Mouse (Mus musculus): ENCODE measurements around the gene Zglp1. TPM values are rescaled to one million over a fixed set of nuclear protein-coding genes. Genes with fewer than 3 reads are reported as not detected.
A peak's percentile ranks its signal among the peaks of the same experiment; 100 is the strongest.

The Zglp1 gene
- polyA plus RNA-seq, 1 experiment: 0.80 TPM

DNA sequence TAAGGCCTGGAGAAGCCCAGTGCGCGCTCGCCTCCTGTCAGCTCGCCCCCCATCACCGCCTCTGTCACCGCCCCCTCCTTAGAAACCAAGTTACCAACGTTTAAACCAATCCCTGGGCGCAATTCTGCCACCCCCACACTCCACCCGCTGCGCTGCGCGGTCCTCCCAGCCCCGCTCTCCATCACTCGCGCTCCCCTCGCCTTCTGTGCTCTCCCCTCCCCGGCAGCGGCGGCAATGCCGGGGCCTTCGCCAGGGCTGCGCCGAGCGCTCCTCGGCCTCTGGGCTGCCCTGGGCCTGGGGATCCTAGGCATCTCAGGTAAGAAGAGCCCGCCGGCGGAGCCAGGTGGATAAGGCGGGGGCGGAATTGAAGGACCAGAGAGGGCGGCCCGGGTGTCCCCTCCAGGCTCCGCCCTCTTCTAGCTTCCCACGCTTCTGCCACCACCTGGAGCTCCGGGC lies 35.0 kb downstream of the Zglp1 start, which contains the start of gene Icam5:
Icam5 (plus strand) TSS at position 178 of the 456 bp plus-strand sequence.
- Histone ChIP-seq H3K36me3 (ENCODE audit: control insufficient read depth, insufficient read depth, low read length) (no peaks in the 10 kb centered on the region), H3K4me3 (ENCODE audit: low read depth, low read length) (peak within 1 kb of the TSS; percentile 71), H3K27ac (ENCODE audit: insufficient read depth, low read depth, low read length) (peak within 1 kb of the TSS; percentile 77), H3K27me3 (ENCODE audit: control insufficient read depth, insufficient read depth, low read length) (peaks cover 38% of the 10 kb centered on the region), H3K4me1 (ENCODE audit: control insufficient read depth, insufficient read depth, insufficient read length, low read length) (peaks cover 27% of the 10 kb centered on the region)
- no peak for TF ChIP-seq POLR2A (IDR thresholded peaks at IDR 0.05; ENCODE audit: low read depth, low read length)
- no peak for TF ChIP-seq CTCF (IDR thresholded peaks at IDR 0.05; ENCODE audit: extremely low read depth, insufficient read length, insufficient replicate concordance, low read depth, low read length)
- 1% methylated on average over 35 of the region's 35 CpGs for WGBS

DNA sequence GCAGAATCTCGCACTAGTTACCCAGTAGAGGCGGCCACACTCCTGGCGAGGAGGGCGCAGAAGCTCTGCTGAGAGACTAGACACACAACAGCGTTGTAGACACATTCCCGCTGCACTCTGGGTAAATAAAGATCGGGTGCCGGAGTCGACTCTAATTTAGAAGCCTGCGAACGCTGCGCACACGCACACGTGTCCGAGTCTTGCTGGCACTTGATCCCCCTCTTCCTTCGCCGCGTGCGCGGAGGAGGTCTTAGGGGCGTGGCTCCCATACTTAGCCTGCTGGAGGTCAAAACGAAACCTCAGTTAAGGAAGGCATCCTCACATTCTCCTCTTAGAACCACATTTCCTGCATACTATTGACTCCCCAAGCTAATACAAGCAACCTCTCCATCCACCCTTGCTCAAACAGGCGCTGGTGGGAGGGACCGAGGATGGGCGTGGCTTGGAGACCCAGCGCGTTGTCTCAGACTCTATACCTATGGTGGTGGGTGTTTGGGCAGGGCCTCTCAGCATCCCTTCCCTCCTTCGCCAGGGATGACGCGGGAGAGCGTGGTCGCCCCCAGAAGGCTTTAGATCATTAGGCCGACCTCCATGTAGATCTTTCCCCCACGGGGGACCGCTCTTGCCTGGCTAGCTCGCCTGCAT lies 35.5 kb downstream of the Zglp1 start:
- TF ChIP-seq CTCF (IDR thresholded peaks at IDR 0.05; ENCODE audit: extremely low read depth, insufficient read length, insufficient replicate concordance, low read depth, low read length): no peak
- no peak for TF ChIP-seq POLR2A (IDR thresholded peaks at IDR 0.05; ENCODE audit: low read depth, low read length)
- no peaks in the 10 kb centered on the region for H3K36me3 ChIP-seq (ENCODE audit: control insufficient read depth, insufficient read depth, low read length)
- peaks cover 32% of the 10 kb centered on the region for H3K27me3 ChIP-seq (ENCODE audit: control insufficient read depth, insufficient read depth, low read length)
- H3K27ac ChIP-seq (ENCODE audit: insufficient read depth, low read depth, low read length): peak overlapping the region; percentile 77
- peak overlapping the region; percentile 64 for H3K4me3 ChIP-seq (ENCODE audit: low read depth, low read length)
- under 1% methylated on average over 36 of the region's 36 CpGs for WGBS
- peaks cover 27% of the 10 kb centered on the region for H3K4me1 ChIP-seq (ENCODE audit: control insufficient read depth, insufficient read depth, insufficient read length, low read length)

DNA sequence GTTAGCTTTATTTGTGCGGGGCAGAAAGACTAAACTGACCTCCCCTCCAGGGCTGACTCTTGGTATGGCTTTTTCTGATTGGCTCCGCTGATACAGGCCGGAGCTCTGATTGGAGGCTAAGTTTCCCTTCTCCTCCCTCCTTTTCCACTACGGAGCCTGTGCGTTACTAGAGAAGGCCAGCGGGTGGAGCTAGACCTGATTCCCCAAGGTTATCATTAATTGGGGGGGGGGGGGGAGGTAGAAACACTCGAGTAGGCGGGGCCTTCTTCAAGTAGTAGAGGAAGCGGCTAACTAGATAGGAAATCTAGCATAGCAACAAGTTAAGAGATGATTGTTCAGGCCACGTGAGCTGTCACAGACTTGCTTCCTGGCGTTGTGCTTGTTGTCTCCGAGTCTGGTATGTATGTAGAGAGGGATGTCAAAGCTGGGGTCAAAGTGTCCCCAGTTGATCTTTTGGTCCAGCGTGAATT lies 36.1 kb downstream of the Zglp1 start:
- Histone ChIP-seq H3K27ac (ENCODE audit: insufficient read depth, low read depth, low read length) (peak overlapping the region; percentile 77), H3K4me1 (ENCODE audit: control insufficient read depth, insufficient read depth, insufficient read length, low read length) (peaks cover 27% of the 10 kb centered on the region), H3K4me3 (ENCODE audit: low read depth, low read length) (peak overlapping the region; percentile 64), H3K36me3 (ENCODE audit: control insufficient read depth, insufficient read depth, low read length) (no peaks in the 10 kb centered on the region), H3K27me3 (ENCODE audit: control insufficient read depth, insufficient read depth, low read length) (peaks cover 27% of the 10 kb centered on the region)
- WGBS: under 1% methylated on average over 13 of the region's 13 CpGs
- TF ChIP-seq CTCF (IDR thresholded peaks at IDR 0.05; ENCODE audit: extremely low read depth, insufficient read length, insufficient replicate concordance, low read depth, low read length): peak; percentile 70; the same call in 1 of the 2 replicates
- no peak for TF ChIP-seq POLR2A (IDR thresholded peaks at IDR 0.05; ENCODE audit: low read depth, low read length)

DNA sequence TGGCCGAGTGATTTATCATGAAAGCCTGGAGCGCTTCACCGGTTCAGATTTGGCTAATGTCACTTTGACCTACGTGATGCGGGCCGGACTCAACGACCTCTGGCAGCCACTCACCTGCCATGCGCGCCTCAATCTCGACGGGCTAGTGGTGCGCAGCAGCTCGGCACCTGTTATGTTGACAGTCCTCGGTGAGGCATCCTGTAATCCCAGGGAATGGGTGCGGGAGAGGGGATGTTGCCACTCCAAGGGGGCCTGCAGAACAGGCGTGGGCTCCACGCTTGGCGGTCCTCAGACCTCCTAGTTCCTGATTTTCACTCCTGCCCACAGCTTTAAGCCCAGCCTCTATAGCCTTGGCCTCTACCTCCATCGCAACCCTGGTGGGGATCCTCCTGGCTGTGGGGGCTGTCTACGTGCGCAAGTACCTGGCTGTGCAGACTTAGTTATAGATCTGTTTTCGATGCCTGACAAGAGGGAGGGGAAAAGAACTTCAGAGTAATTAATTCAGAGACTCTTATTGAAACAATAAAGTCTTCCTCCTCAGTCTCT lies 36.8 kb downstream of the Zglp1 start:
- Histone ChIP-seq H3K4me3 (ENCODE audit: low read depth, low read length) (peak overlapping the region; percentile 58), H3K27ac (ENCODE audit: insufficient read depth, low read depth, low read length) (no peak overlapping the region), H3K27me3 (ENCODE audit: control insufficient read depth, insufficient read depth, low read length) (peaks cover 20% of the 10 kb centered on the region), H3K4me1 (ENCODE audit: control insufficient read depth, insufficient read depth, insufficient read length, low read length) (peaks cover 27% of the 10 kb centered on the region), H3K36me3 (ENCODE audit: control insufficient read depth, insufficient read depth, low read length) (no peaks in the 10 kb centered on the region)
- no peak for TF ChIP-seq CTCF (IDR thresholded peaks at IDR 0.05; ENCODE audit: extremely low read depth, insufficient read length, insufficient replicate concordance, low read depth, low read length)
- TF ChIP-seq POLR2A (IDR thresholded peaks at IDR 0.05; ENCODE audit: low read depth, low read length): no peak
- WGBS: 18% methylated on average over 22 of the region's 22 CpGs

DNA sequence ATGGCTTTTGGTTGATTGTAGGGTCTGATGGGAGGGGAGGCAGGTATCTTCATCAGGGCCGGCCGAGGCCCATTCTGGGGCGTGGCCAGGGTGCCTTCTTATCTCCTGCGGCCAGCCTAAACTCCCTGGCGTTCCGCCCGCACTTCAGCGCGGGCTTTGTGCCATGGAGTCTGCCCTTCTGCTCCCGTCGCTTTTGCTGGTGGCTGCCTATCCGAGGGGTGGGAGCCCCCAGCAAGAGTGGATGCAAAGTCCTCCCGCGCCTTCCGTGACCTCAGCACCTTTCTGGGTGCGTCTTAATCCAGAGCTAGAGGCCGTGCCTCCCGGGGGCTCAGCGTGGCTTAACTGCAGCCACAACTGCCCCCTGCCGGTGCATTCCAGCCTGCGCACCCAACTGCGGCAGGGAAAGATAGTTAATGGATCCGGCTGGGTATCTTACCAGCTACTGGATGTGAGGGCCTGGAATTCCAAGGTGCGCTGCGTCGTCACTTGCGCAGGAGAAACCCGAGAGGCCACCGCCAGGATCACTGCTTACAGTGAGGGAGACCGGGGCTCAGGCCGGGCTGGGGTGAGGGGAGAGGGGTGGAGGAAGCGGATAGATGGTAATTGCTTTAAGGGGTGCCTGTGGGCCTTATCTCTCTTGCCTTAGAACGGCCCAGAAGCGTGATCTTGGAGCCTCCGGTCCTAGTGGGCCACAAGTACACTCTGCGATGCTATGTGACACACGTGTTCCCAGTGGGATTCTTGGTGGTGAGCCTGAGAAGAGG lies 37.4 kb downstream of the Zglp1 start, which contains the start of gene Icam4:
Icam4 (plus strand) TSS at position 83 of the 764 bp plus-strand sequence.
- TF ChIP-seq POLR2A (IDR thresholded peaks at IDR 0.05; ENCODE audit: low read depth, low read length): no peak
- peak; percentile 74 for TF ChIP-seq CTCF (IDR thresholded peaks at IDR 0.05; ENCODE audit: extremely low read depth, insufficient read length, insufficient replicate concordance, low read depth, low read length)
- Histone ChIP-seq H3K36me3 (ENCODE audit: control insufficient read depth, insufficient read depth, low read length) (no peaks in the 10 kb centered on the region), H3K4me3 (ENCODE audit: low read depth, low read length) (peak within 1 kb of the TSS; percentile 58), H3K27me3 (ENCODE audit: control insufficient read depth, insufficient read depth, low read length) (peaks cover 13% of the 10 kb centered on the region), H3K27ac (ENCODE audit: insufficient read depth, low read depth, low read length) (no peak within 1 kb of the TSS), H3K4me1 (ENCODE audit: control insufficient read depth, insufficient read depth, insufficient read length, low read length) (peaks cover 27% of the 10 kb centered on the region)
- 2% methylated on average over 37 of the region's 37 CpGs for WGBS

DNA sequence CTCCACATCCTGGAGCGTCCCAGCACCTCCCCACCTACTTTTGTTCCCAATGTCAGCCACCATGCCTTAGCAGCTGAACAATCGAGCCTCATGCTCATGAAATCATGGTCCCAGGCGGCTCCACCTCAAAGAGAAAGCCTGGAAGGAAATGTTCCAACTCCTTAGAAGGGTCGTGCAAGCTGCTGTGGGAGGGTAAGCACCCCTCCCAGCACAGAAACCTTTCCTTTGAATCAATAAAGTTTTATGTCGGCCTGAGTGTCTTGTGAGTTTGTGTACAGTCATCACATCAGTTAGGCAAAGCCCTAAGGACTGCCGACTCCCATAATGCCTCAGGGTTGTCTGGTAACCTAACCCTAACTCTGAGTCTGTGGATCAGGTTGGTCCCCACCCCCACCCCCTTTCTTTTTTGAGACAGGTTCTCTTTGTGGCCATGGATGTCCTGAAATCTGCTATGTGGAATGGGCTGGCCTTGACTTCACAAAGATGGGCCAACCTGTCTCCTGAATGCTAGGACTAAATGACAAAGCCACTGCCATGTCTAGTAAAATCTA lies 38.3 kb downstream of the Zglp1 start:
- 70% methylated on average over 6 of the region's 6 CpGs for WGBS

More for the DNA sequence above, 38.3 kb downstream of the Zglp1 start:
- H3K4me3 ChIP-seq (ENCODE audit: low read depth, low read length): no peak overlapping the region
- H3K36me3 ChIP-seq (ENCODE audit: control insufficient read depth, insufficient read depth, low read length): no peaks in the 10 kb centered on the region
- TF ChIP-seq POLR2A (IDR thresholded peaks at IDR 0.05; ENCODE audit: low read depth, low read length): no peak
- no peak for TF ChIP-seq CTCF (IDR thresholded peaks at IDR 0.05; ENCODE audit: extremely low read depth, insufficient read length, insufficient replicate concordance, low read depth, low read length)
- H3K4me1 ChIP-seq (ENCODE audit: control insufficient read depth, insufficient read depth, insufficient read length, low read length): peaks cover 25% of the 10 kb centered on the region
- peaks cover 9% of the 10 kb centered on the region; the same call in 1 of the 2 replicates for H3K27me3 ChIP-seq (ENCODE audit: control insufficient read depth, insufficient read depth, low read length)
- no peak overlapping the region for H3K27ac ChIP-seq (ENCODE audit: insufficient read depth, low read depth, low read length)
